In the genomic region with DNA sequence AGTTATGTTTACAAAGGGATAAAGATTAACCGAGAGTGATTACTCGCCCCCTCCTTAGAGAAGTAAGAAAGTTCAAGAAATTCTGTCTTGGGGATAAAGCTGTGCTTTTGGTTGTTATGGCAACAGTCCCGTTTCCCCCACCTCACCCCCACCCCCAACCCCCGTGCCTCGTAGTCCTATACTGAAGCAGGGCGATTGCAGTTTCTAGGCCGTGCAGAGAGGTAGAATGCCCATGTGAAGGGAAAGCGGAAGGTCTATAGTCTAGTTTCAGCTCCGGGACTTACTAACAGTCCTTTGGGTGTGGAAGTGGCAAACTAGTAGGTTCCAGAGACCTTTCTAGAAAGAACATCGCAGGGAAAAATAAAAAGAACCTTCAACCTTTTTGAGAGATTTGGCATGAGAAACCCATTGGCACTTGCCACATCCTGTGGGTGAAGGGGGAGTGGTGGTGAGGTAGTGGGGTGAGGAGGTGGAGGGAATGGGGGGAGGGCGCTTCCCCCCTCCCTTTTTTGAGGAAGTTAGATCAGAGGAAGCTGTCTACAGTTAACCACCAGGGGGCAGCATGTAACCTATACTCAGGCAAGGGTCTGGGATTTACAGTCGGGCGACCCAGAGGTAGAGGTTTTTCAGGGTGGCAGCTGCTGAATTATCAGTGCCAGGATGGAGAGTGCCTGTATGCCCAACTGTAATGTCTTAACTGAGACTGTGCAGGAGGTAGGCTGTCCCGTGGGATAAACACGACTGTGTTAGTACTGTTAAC, we compare ENCODE assay signal across 8 mouse cellular contexts. TPM values are rescaled to one million over a fixed set of nuclear protein-coding genes. Genes with fewer than 3 reads are reported as not detected.
DNase-seq lines count a peak whose midpoint lies in the region; ATAC-seq and TF ChIP-seq lines count a peak whose summit lies in the region.

No protein-coding gene starts in this region.

- 0 out of 2 replicates have a peak, but pooled peaks have one; percentile 25 for ATAC-seq in intestine, postnatal 0 days

- intact Hi-C loops in left cerebral cortex, postnatal 36 days (cut with DNase I) = no loop called here

- DNase-seq in urinary bladder, postnatal 25 days (ENCODE audit: low spot score) = peak; percentile 65
- DNase-seq in urinary bladder, postnatal 10 days (ENCODE audit: low spot score) = no peak
- DNase-seq in embryo, embryonic 10.5 days (ENCODE audit: low spot score) = peak; percentile 90
- DNase-seq in gastrocnemius, postnatal 4 days (ENCODE audit: low spot score in 2 of 2) = peak; percentile 26 to 63
- peak; percentile 44 to 50 for DNase-seq in left cerebral cortex, postnatal 36 days (ENCODE audit: low spot score in 2 of 2)
- DNase-seq in midbrain, embryonic 10.5 days (ENCODE audit: low spot score) = peak; percentile 71
- peak; percentile 48 for DNase-seq in skeletal muscle tissue, adult 2 months (ENCODE audit: low read depth, low spot score)

- H3K4me2 ChIP-seq in intestine, postnatal 0 days (replicated peaks; ENCODE audit: low read depth) = peak overlapping the region; percentile 43

- no peak overlapping the region for H3K9ac ChIP-seq in intestine, postnatal 0 days (ENCODE audit: low read depth, low read length)

- TF ChIP-seq CTCF in intestine, postnatal 0 days (IDR thresholded peaks at IDR 0.05; ENCODE audit: low read depth) = peak; percentile 80

- no peaks in the 10 kb centered on the region for H3K27me3 ChIP-seq in intestine, postnatal 0 days (replicated peaks; ENCODE audit: control insufficient read depth, insufficient read depth, low read length)
- peaks cover 59% of the 10 kb centered on the region for H3K27me3 ChIP-seq in midbrain, embryonic 10.5 days (ENCODE audit: low read depth, poor library complexity, severe bottlenecking)

- 12% methylated on average over 15 of the region's 15 CpGs for WGBS in intestine, postnatal 0 days
- 11% methylated on average over 15 of the region's 15 CpGs for WGBS in midbrain, embryonic 10.5 days

- no peak overlapping the region for H3K27ac ChIP-seq in intestine, postnatal 0 days (ENCODE audit: low read depth, low read length)
- no peak overlapping the region for H3K27ac ChIP-seq in midbrain, embryonic 10.5 days (replicated peaks)

- H3K4me1 ChIP-seq in intestine, postnatal 0 days (replicated peaks; ENCODE audit: control insufficient read depth, insufficient read depth, low read length) = no peaks in the 10 kb centered on the region; the same call in 1 of the 2 replicates
- peaks cover 21% of the 10 kb centered on the region for H3K4me1 ChIP-seq in midbrain, embryonic 10.5 days

- H3K36me3 ChIP-seq in intestine, postnatal 0 days (ENCODE audit: control insufficient read depth, insufficient read depth) = no peaks in the 10 kb centered on the region
- H3K36me3 ChIP-seq in midbrain, embryonic 10.5 days = no peaks in the 10 kb centered on the region

- no peak overlapping the region for H3K4me3 ChIP-seq in intestine, postnatal 0 days (ENCODE audit: low read depth, low read length)
- peak overlapping the region; percentile 39 for H3K4me3 ChIP-seq in midbrain, embryonic 10.5 days

- H3K9me3 ChIP-seq in intestine, postnatal 0 days (ENCODE audit: control insufficient read depth) = no peaks in the 10 kb centered on the region
- no peaks in the 10 kb centered on the region for H3K9me3 ChIP-seq in midbrain, embryonic 10.5 days (replicated peaks)

RNA-seq across cellular contexts. Expression of gene Pdzd8, which starts 43.4 kb away (rescaled TPM):
- total RNA-seq in gastrocnemius, postnatal 4 days (2021) = 10 to 100 TPM; 24.6 to 26.7 TPM
- 6.1 and 7.0 TPM in 2 replicates for polyA plus RNA-seq in intestine, postnatal 0 days (2015; fragmentation: Nextera tagmentation; extraction: Ambion mirVana)
- 10 to 100 TPM; 56.4 to 60.2 TPM for total RNA-seq in left cerebral cortex, postnatal 36 days (2021)
- polyA plus RNA-seq in midbrain, embryonic 10.5 days (2016; fragmentation: Nextera tagmentation; extraction: Ambion mirVana) = 8.1 and 8.5 TPM in 2 replicates
